Mouse (Mus musculus) heart, postnatal 0 days (tissue): ENCODE data around the gene Ctsll3.

Experiments used
- CTCF ChIP-seq: IDR thresholded peaks from 2 replicates; pipeline ENCODE4 v1.5.1; 2016; ENCODE audit warnings: antibody characterized with exemption, control low read depth, low read depth
- EP300 ChIP-seq: IDR thresholded peaks from 2 replicates; pipeline ENCODE4 v1.6.1; 2016; ENCODE audit warnings: antibody characterized with exemption, low read depth

- no peak for TF ChIP-seq CTCF
- TF ChIP-seq EP300: no peak
Measured at GRCm38 (mm10) chr13:60812768-60813167, 10.1 kb upstream of the Ctsll3 start.
